Mouse (Mus musculus): ENCODE results near the gene Ddb2. TPM values are rescaled to one million over a fixed set of nuclear protein-coding genes. Genes with fewer than 3 reads are reported as not detected.

The Ddb2 gene
- polyA plus RNA-seq, 1 experiment from 2014 or later = 5.8 TPM

DNA sequence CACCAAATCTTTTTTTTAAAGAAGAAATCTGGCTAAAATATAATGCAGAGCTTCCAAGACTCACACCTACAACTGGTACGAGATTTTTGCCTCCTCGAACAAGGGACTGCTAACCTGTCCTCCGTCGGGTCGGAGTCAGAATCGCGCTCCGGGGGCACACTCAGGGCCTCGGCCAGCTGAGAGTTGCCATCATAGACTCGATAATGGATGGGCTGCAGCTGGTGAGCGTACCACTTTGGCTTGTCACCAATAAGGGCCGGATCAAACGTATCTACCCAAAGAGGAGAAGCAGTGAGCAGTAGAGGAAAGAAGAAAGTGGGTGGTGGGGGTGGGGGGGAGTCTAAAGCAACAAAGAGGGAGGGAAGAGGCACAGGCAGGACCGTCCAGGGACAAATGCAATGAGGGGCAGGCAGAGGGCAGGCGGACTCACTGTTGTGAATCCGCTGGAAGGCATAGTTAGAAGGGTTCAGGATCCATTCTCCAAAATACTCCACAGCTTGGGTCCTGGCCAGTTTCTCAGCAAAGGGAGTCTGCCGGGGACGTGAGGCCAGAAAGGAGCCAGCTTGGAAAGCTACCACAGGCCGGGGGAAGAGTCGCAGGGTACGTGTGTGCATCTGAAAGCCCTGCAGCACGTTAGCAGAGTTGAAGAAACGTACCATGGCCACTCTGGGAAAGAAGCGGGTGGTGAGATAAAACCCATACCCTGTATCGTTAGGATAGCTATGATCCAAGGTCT is 67.0 kb downstream of the Ddb2 start:
- H3K36me3 ChIP-seq (ENCODE audit: control insufficient read depth, insufficient read depth, low read length) = peaks cover 7% of the 10 kb centered on the region
- no peak overlapping the region for H3K4me3 ChIP-seq (ENCODE audit: low read depth, low read length)
- no peak overlapping the region for H3K4me2 ChIP-seq (ENCODE audit: low read depth)
- no peaks in the 10 kb centered on the region for H3K27me3 ChIP-seq (ENCODE audit: control insufficient read depth, insufficient read depth, low read length)
- H3K4me1 ChIP-seq (ENCODE audit: control insufficient read depth, insufficient read depth, low read length) = no peaks in the 10 kb centered on the region
- WGBS = 89% methylated on average over 25 of the region's 25 CpGs
- DNase-seq (ENCODE audit: low spot score) = no peak
- no peaks in the 10 kb centered on the region for H3K9me3 ChIP-seq (ENCODE audit: control insufficient read depth, low read length)
- H3K9ac ChIP-seq (ENCODE audit: low read length) = no peak overlapping the region
- ATAC-seq (ENCODE audit: insufficient read depth, low FRiP score, low TSS enrichment) = no peak
- H3K27ac ChIP-seq (ENCODE audit: low read depth, low read length) = no peak overlapping the region

DNA sequence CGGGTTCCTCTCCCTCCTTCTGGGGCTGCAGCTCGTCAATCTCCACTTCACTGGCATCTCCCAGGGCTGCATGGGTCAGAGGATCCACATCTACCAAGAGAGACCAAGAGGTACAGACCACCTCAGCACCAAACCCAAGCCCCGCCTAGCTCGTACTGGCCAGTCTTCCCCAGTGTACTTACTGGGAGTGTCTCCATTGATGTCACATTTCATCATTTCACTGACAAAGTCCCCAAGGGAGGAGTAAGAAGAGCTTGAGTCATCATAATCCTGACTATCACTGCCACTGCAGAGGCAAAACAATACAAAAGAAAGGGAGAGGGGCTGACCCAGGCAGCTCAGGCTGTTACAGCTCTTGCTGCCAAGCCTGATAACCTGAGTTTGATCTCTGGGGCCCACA is 69.2 kb downstream of the Ddb2 start:
- H3K27me3 ChIP-seq (ENCODE audit: control insufficient read depth, insufficient read depth, low read length) = no peaks in the 10 kb centered on the region
- no peak overlapping the region for H3K4me2 ChIP-seq (ENCODE audit: low read depth)
- peaks cover 7% of the 10 kb centered on the region for H3K36me3 ChIP-seq (ENCODE audit: control insufficient read depth, insufficient read depth, low read length)
- H3K9ac ChIP-seq (ENCODE audit: low read length) = no peak overlapping the region; the same call in 1 of the 2 replicates
- no peaks in the 10 kb centered on the region for H3K4me1 ChIP-seq (ENCODE audit: control insufficient read depth, insufficient read depth, low read length)
- DNase-seq (ENCODE audit: low spot score) (no peak), ATAC-seq (ENCODE audit: insufficient read depth, low FRiP score, low TSS enrichment) (no peak)
- WGBS = 64% methylated on average over 4 of the region's 4 CpGs
- no peaks in the 10 kb centered on the region for H3K9me3 ChIP-seq (ENCODE audit: control insufficient read depth, low read length)
- no peak overlapping the region for H3K27ac ChIP-seq (ENCODE audit: low read depth, low read length)
- H3K4me3 ChIP-seq (ENCODE audit: low read depth, low read length) = no peak overlapping the region

DNA sequence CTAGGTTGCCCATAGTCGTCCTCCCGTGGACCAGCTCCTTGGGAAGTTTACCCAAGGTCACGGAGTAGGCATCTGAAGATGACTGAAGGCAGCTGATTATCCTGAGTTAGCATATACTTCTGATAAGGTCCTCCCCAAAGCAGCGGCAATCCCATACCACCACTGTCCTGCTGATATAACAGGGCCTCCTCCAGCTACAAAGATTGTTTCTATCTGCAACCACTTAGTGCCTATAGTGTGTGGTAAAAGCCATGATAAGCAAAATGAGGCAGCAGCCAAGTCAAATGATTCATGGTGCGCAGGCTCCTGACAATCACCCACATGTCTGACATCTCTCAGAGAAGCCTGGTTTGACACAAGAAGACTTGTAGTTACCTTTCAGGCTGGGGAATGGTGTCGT is 71.8 kb downstream of the Ddb2 start:
- 92% methylated on average over 6 of the region's 6 CpGs for WGBS
- ATAC-seq (ENCODE audit: insufficient read depth, low FRiP score, low TSS enrichment) (no peak), DNase-seq (ENCODE audit: low spot score) (no peak)
- Histone ChIP-seq H3K36me3 (ENCODE audit: control insufficient read depth, insufficient read depth, low read length) (peaks cover 6% of the 10 kb centered on the region; the same call in 1 of the 2 replicates), H3K27ac (ENCODE audit: low read depth, low read length) (no peak overlapping the region), H3K4me3 (ENCODE audit: low read depth, low read length) (no peak overlapping the region), H3K4me2 (ENCODE audit: low read depth) (no peak overlapping the region), H3K27me3 (ENCODE audit: control insufficient read depth, insufficient read depth, low read length) (no peaks in the 10 kb centered on the region), H3K9me3 (ENCODE audit: control insufficient read depth, low read length) (no peaks in the 10 kb centered on the region), H3K9ac (ENCODE audit: low read length) (no peak overlapping the region), H3K4me1 (ENCODE audit: control insufficient read depth, insufficient read depth, low read length) (no peaks in the 10 kb centered on the region)

DNA sequence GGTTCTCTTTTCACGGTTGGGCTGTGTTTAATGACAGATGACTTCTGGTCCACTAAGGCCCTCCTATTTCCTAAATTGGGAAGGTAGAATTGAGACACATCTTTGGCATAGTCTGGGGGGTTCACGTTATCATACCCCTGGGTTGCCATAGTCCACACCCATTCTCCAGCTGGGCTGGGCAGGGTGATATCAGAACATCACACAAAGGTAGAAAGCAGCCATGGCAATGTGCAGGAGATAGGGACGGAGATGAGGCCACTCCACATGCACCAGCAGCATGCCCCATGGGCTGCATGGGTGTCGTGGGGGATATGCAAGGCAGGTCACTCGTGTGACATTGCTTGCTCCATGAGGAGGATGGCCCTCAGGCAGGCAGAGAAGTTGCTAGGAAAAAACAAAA is 73.2 kb downstream of the Ddb2 start:
- WGBS = 88% methylated on average over 5 of the region's 5 CpGs
- H3K4me3 ChIP-seq (ENCODE audit: low read depth, low read length) = no peak overlapping the region
- no peaks in the 10 kb centered on the region for H3K27me3 ChIP-seq (ENCODE audit: control insufficient read depth, insufficient read depth, low read length)
- H3K9me3 ChIP-seq (ENCODE audit: control insufficient read depth, low read length) = no peaks in the 10 kb centered on the region
- DNase-seq (ENCODE audit: low spot score) (no peak), ATAC-seq (ENCODE audit: insufficient read depth, low FRiP score, low TSS enrichment) (no peak)
- no peak overlapping the region for H3K4me2 ChIP-seq (ENCODE audit: low read depth)
- no peak overlapping the region for H3K9ac ChIP-seq (ENCODE audit: low read length)
- no peaks in the 10 kb centered on the region for H3K4me1 ChIP-seq (ENCODE audit: control insufficient read depth, insufficient read depth, low read length)
- peaks cover 5% of the 10 kb centered on the region for H3K36me3 ChIP-seq (ENCODE audit: control insufficient read depth, insufficient read depth, low read length)
- H3K27ac ChIP-seq (ENCODE audit: low read depth, low read length) = no peak overlapping the region

DNA sequence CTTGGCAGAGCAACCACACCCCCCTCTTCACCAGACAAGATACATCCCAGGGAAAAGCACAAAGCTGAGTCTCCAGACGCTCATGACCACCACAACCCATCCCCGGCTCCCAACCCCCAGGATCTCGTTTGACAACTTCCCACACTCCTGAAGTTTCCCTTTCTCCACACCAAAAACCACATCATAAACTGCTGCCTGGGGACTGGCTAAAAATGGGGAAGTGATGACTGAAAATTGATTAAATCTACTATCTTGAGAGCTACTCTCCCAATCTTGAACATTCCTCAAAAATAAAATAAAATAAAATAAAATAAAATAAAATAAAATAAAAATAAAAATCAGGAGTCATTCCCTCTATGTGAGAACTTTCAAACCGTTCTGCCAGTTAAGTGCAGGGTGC is 73.8 kb downstream of the Ddb2 start:
- Histone ChIP-seq H3K4me1 (ENCODE audit: control insufficient read depth, insufficient read depth, low read length) (no peaks in the 10 kb centered on the region), H3K9me3 (ENCODE audit: control insufficient read depth, low read length) (no peaks in the 10 kb centered on the region), H3K4me2 (ENCODE audit: low read depth) (no peak overlapping the region), H3K4me3 (ENCODE audit: low read depth, low read length) (no peak overlapping the region), H3K9ac (ENCODE audit: low read length) (no peak overlapping the region), H3K27me3 (ENCODE audit: control insufficient read depth, insufficient read depth, low read length) (no peaks in the 10 kb centered on the region), H3K27ac (ENCODE audit: low read depth, low read length) (no peak overlapping the region), H3K36me3 (ENCODE audit: control insufficient read depth, insufficient read depth, low read length) (peaks cover 5% of the 10 kb centered on the region)
- DNase-seq (ENCODE audit: low spot score) (no peak), ATAC-seq (ENCODE audit: insufficient read depth, low FRiP score, low TSS enrichment) (no peak)
- 88% methylated on average over 4 of the region's 4 CpGs for WGBS

Other genes starting within 250 kb of the Ddb2 start
- gene Rapsn, start 201.4 kb downstream of the Ddb2 start, polyA plus RNA-seq (2014; fragmentation: Nextera tagmentation; extraction: Ambion mirVana) = 3.7 and 5.5 TPM in 2 replicates
- gene Psmc3, start 183.0 kb downstream of the Ddb2 start, polyA plus RNA-seq (2014; fragmentation: Nextera tagmentation; extraction: Ambion mirVana) = 387 and 389 TPM in 2 replicates
- gene Slc39a13, start 166.6 kb downstream of the Ddb2 start, polyA plus RNA-seq (2014; fragmentation: Nextera tagmentation; extraction: Ambion mirVana) = 21.9 and 27.6 TPM in 2 replicates
- 2.8 and 4.2 TPM in 2 replicates for gene Spi1, start 154.6 kb downstream of the Ddb2 start, polyA plus RNA-seq (2014; fragmentation: Nextera tagmentation; extraction: Ambion mirVana)
- 0.11 and 0.49 TPM in 2 replicates for gene Mybpc3, start 118.8 kb downstream of the Ddb2 start, polyA plus RNA-seq (2014; fragmentation: Nextera tagmentation; extraction: Ambion mirVana)
- 21.4 and 24.8 TPM in 2 replicates for gene Madd, start 53.1 kb downstream of the Ddb2 start, polyA plus RNA-seq (2014; fragmentation: Nextera tagmentation; extraction: Ambion mirVana)
- 1.1 and 1.3 TPM in 2 replicates for gene Nr1h3, start 34.1 kb downstream of the Ddb2 start, polyA plus RNA-seq (2014; fragmentation: Nextera tagmentation; extraction: Ambion mirVana)
- gene Acp2, start 34.1 kb downstream of the Ddb2 start, polyA plus RNA-seq (2014; fragmentation: Nextera tagmentation; extraction: Ambion mirVana) = 37.5 and 38.3 TPM in 2 replicates
- 21.2 and 24.0 TPM in 2 replicates for gene Pacsin3, start 19.0 kb upstream of the Ddb2 start, polyA plus RNA-seq (2014; fragmentation: Nextera tagmentation; extraction: Ambion mirVana)
- gene Arfgap2, start 28.0 kb upstream of the Ddb2 start, polyA plus RNA-seq (2014; fragmentation: Nextera tagmentation; extraction: Ambion mirVana) = 86.5 and 94.6 TPM in 2 replicates
- gene 1110051M20Rik, start 207.7 kb upstream of the Ddb2 start, polyA plus RNA-seq (2014; fragmentation: Nextera tagmentation; extraction: Ambion mirVana) = 98.5 and 98.6 TPM in 2 replicates
- 5.4 and 5.8 TPM in 2 replicates for gene Lrp4, start 220.5 kb upstream of the Ddb2 start, polyA plus RNA-seq (2014; fragmentation: Nextera tagmentation; extraction: Ambion mirVana)

Measured in neural tube, embryonic 11.5 days (tissue).